Mouse (Mus musculus): ENCODE results near the gene Arhgap45. TPM values are rescaled to one million over a fixed set of nuclear protein-coding genes. Genes with fewer than 3 reads are reported as not detected.

Gene Arhgap45
- polyA plus RNA-seq, 1 experiment from 2014 or later: 1.7 TPM

GRCm38 (mm10) chr10:80025044-80025347 lies 8.5 kb downstream of the Arhgap45 start:
- no peak for ATAC-seq
- peaks cover 4% of the 10 kb centered on the region; the same call in 1 of the 2 replicates for H3K27me3 ChIP-seq (replicated peaks; ENCODE audit: control insufficient read depth, insufficient read depth, low read length)
- H3K9me3 ChIP-seq (ENCODE audit: control insufficient read depth, low read length): no peaks in the 10 kb centered on the region
- no peaks in the 10 kb centered on the region for H3K36me3 ChIP-seq (ENCODE audit: control insufficient read depth, insufficient read depth, low read length)
- 60% methylated on average over 4 of the region's 4 CpGs for WGBS
- no peak overlapping the region for H3K27ac ChIP-seq (ENCODE audit: low read depth, low read length)
- H3K4me3 ChIP-seq (ENCODE audit: low read length): no peak overlapping the region
- H3K4me1 ChIP-seq (ENCODE audit: control insufficient read depth, insufficient read depth, low read depth, low read length): no peaks in the 10 kb centered on the region
- H3K4me2 ChIP-seq (ENCODE audit: low read length): no peak overlapping the region
- H3K9ac ChIP-seq (ENCODE audit: low read depth, low read length): no peak overlapping the region

- Histone ChIP-seq H3K27me3 (replicated peaks; ENCODE audit: control insufficient read depth, insufficient read depth, low read length) (no peaks in the 10 kb centered on the region), H3K9me3 (ENCODE audit: control insufficient read depth, low read length) (no peaks in the 10 kb centered on the region), H3K4me3 (ENCODE audit: low read length) (no peak overlapping the region), H3K4me2 (ENCODE audit: low read length) (no peak overlapping the region), H3K4me1 (ENCODE audit: control insufficient read depth, insufficient read depth, low read depth, low read length) (no peaks in the 10 kb centered on the region), H3K9ac (ENCODE audit: low read depth, low read length) (no peak overlapping the region), H3K36me3 (ENCODE audit: control insufficient read depth, insufficient read depth, low read length) (no peaks in the 10 kb centered on the region), H3K27ac (ENCODE audit: low read depth, low read length) (no peak overlapping the region)
- no peak for ATAC-seq
- 76% methylated on average over 10 of the region's 10 CpGs for WGBS
Measured at GRCm38 (mm10) chr10:80025463-80025862, 9.0 kb downstream of the Arhgap45 start.

- 62% methylated on average over 12 of the region's 12 CpGs for WGBS
- no peak overlapping the region for H3K9ac ChIP-seq (ENCODE audit: low read depth, low read length)
Measured at GRCm38 (mm10) chr10:80025889-80026288, 9.4 kb downstream of the Arhgap45 start.

GRCm38 (mm10) chr10:80027681-80028520 lies 11.4 kb downstream of the Arhgap45 start:
- H3K4me2 ChIP-seq (ENCODE audit: low read length): no peak overlapping the region
- no peak overlapping the region for H3K9ac ChIP-seq (ENCODE audit: low read depth, low read length)
- no peaks in the 10 kb centered on the region for H3K27me3 ChIP-seq (replicated peaks; ENCODE audit: control insufficient read depth, insufficient read depth, low read length)
- no peaks in the 10 kb centered on the region for H3K4me1 ChIP-seq (ENCODE audit: control insufficient read depth, insufficient read depth, low read depth, low read length)
- no peaks in the 10 kb centered on the region for H3K9me3 ChIP-seq (ENCODE audit: control insufficient read depth, low read length)
- no peak overlapping the region for H3K27ac ChIP-seq (ENCODE audit: low read depth, low read length)
- 69% methylated on average over 20 of the region's 20 CpGs for WGBS
- no peaks in the 10 kb centered on the region for H3K36me3 ChIP-seq (ENCODE audit: control insufficient read depth, insufficient read depth, low read length)
- no peak for ATAC-seq
- H3K4me3 ChIP-seq (ENCODE audit: low read length): no peak overlapping the region

More at GRCm38 (mm10) chr10:80025889-80026288, 9.4 kb downstream of the Arhgap45 start:
- no peak overlapping the region for H3K4me3 ChIP-seq (ENCODE audit: low read length)
- H3K36me3 ChIP-seq (ENCODE audit: control insufficient read depth, insufficient read depth, low read length): no peaks in the 10 kb centered on the region
- H3K27ac ChIP-seq (ENCODE audit: low read depth, low read length): no peak overlapping the region
- ATAC-seq: no peak
- H3K4me2 ChIP-seq (ENCODE audit: low read length): no peak overlapping the region
- no peaks in the 10 kb centered on the region for H3K9me3 ChIP-seq (ENCODE audit: control insufficient read depth, low read length)
- no peaks in the 10 kb centered on the region for H3K27me3 ChIP-seq (replicated peaks; ENCODE audit: control insufficient read depth, insufficient read depth, low read length)
- H3K4me1 ChIP-seq (ENCODE audit: control insufficient read depth, insufficient read depth, low read depth, low read length): no peaks in the 10 kb centered on the region

- Histone ChIP-seq H3K4me3 (ENCODE audit: low read length) (no peak overlapping the region), H3K9me3 (ENCODE audit: control insufficient read depth, low read length) (no peaks in the 10 kb centered on the region), H3K9ac (ENCODE audit: low read depth, low read length) (no peak overlapping the region), H3K36me3 (ENCODE audit: control insufficient read depth, insufficient read depth, low read length) (no peaks in the 10 kb centered on the region), H3K4me2 (ENCODE audit: low read length) (no peak overlapping the region), H3K27me3 (replicated peaks; ENCODE audit: control insufficient read depth, insufficient read depth, low read length) (no peaks in the 10 kb centered on the region), H3K4me1 (ENCODE audit: control insufficient read depth, insufficient read depth, low read depth, low read length) (no peaks in the 10 kb centered on the region), H3K27ac (ENCODE audit: low read depth, low read length) (no peak overlapping the region)
- 96% methylated on average over 13 of the region's 13 CpGs for WGBS
- ATAC-seq: no peak
Measured at GRCm38 (mm10) chr10:80028521-80028846, 12.0 kb downstream of the Arhgap45 start.

- Histone ChIP-seq H3K4me3 (ENCODE audit: low read length) (no peak overlapping the region), H3K27ac (ENCODE audit: low read depth, low read length) (no peak overlapping the region), H3K4me1 (ENCODE audit: control insufficient read depth, insufficient read depth, low read depth, low read length) (no peaks in the 10 kb centered on the region), H3K36me3 (ENCODE audit: control insufficient read depth, insufficient read depth, low read length) (peaks cover 2% of the 10 kb centered on the region; the same call in 1 of the 2 replicates), H3K9me3 (ENCODE audit: control insufficient read depth, low read length) (no peaks in the 10 kb centered on the region), H3K4me2 (ENCODE audit: low read length) (no peak overlapping the region), H3K27me3 (replicated peaks; ENCODE audit: control insufficient read depth, insufficient read depth, low read length) (no peaks in the 10 kb centered on the region), H3K9ac (ENCODE audit: low read depth, low read length) (no peak overlapping the region)
- 81% methylated on average over 9 of the region's 9 CpGs for WGBS
- no peak for ATAC-seq
Measured at GRCm38 (mm10) chr10:80030191-80030590, 13.7 kb downstream of the Arhgap45 start.

- H3K9me3 ChIP-seq (ENCODE audit: control insufficient read depth, low read length): no peaks in the 10 kb centered on the region
- no peaks in the 10 kb centered on the region for H3K27me3 ChIP-seq (replicated peaks; ENCODE audit: control insufficient read depth, insufficient read depth, low read length)
- no peaks in the 10 kb centered on the region for H3K4me1 ChIP-seq (ENCODE audit: control insufficient read depth, insufficient read depth, low read depth, low read length)
- no peak overlapping the region for H3K4me3 ChIP-seq (ENCODE audit: low read length)
- ATAC-seq: no peak
- no peak overlapping the region for H3K4me2 ChIP-seq (ENCODE audit: low read length)
- peaks cover 8% of the 10 kb centered on the region for H3K36me3 ChIP-seq (ENCODE audit: control insufficient read depth, insufficient read depth, low read length)
- H3K27ac ChIP-seq (ENCODE audit: low read depth, low read length): no peak overlapping the region
- WGBS: 86% methylated on average over 17 of the region's 17 CpGs
- H3K9ac ChIP-seq (ENCODE audit: low read depth, low read length): peak overlapping the region; percentile 14; the same call in 1 of the 2 replicates
Measured at GRCm38 (mm10) chr10:80030736-80031135, 14.3 kb downstream of the Arhgap45 start.

GRCm38 (mm10) chr10:80032799-80033480 lies 16.5 kb downstream of the Arhgap45 start:
- ATAC-seq: no peak
- Histone ChIP-seq H3K36me3 (ENCODE audit: control insufficient read depth, insufficient read depth, low read length) (peaks cover 22% of the 10 kb centered on the region), H3K4me1 (ENCODE audit: control insufficient read depth, insufficient read depth, low read depth, low read length) (peaks cover 3% of the 10 kb centered on the region; the same call in 1 of the 2 replicates), H3K9me3 (ENCODE audit: control insufficient read depth, low read length) (no peaks in the 10 kb centered on the region), H3K4me2 (ENCODE audit: low read length) (no peak overlapping the region), H3K4me3 (ENCODE audit: low read length) (no peak overlapping the region), H3K9ac (ENCODE audit: low read depth, low read length) (no peak overlapping the region), H3K27me3 (replicated peaks; ENCODE audit: control insufficient read depth, insufficient read depth, low read length) (no peaks in the 10 kb centered on the region), H3K27ac (ENCODE audit: low read depth, low read length) (no peak overlapping the region)
- 74% methylated on average over 5 of the region's 5 CpGs for WGBS

- no peak for ATAC-seq
- H3K4me1 ChIP-seq (ENCODE audit: control insufficient read depth, insufficient read depth, low read depth, low read length): peaks cover 11% of the 10 kb centered on the region
- no peak overlapping the region for H3K9ac ChIP-seq (ENCODE audit: low read depth, low read length)
- H3K4me2 ChIP-seq (ENCODE audit: low read length): no peak overlapping the region
- no peak overlapping the region for H3K4me3 ChIP-seq (ENCODE audit: low read length)
- no peaks in the 10 kb centered on the region for H3K27me3 ChIP-seq (replicated peaks; ENCODE audit: control insufficient read depth, insufficient read depth, low read length)
- no peaks in the 10 kb centered on the region for H3K9me3 ChIP-seq (ENCODE audit: control insufficient read depth, low read length)
- WGBS: 56% methylated on average over 9 of the region's 9 CpGs
- no peak overlapping the region for H3K27ac ChIP-seq (ENCODE audit: low read depth, low read length)
- H3K36me3 ChIP-seq (ENCODE audit: control insufficient read depth, insufficient read depth, low read length): peaks cover 25% of the 10 kb centered on the region
Measured at GRCm38 (mm10) chr10:80033511-80034391, 17.3 kb downstream of the Arhgap45 start.

Data from hindbrain, embryonic 16.5 days (tissue).